Mouse (Mus musculus): ENCODE measurements around the gene Phc1.

Phc1 gene

GRCm38 (mm10) chr6:122339047-122339647 lies 1.2 kb downstream of the Phc1 start:
- peak; percentile 56 for DNase-seq (ENCODE audit: low spot score)

- DNase-seq (ENCODE audit: low spot score): no peak
These were observed 2.8 kb downstream of the Phc1 start for GRCm38 (mm10) chr6:122337546-122337945.

- DNase-seq (ENCODE audit: low spot score): no peak
These were observed 5.5 kb downstream of the Phc1 start for GRCm38 (mm10) chr6:122334786-122335340.

- no peak for DNase-seq (ENCODE audit: low spot score)
These were observed 7.2 kb downstream of the Phc1 start for GRCm38 (mm10) chr6:122333081-122333612.

- no peak for DNase-seq (ENCODE audit: low spot score)
These were observed 14.9 kb downstream of the Phc1 start for GRCm38 (mm10) chr6:122325361-122325975.

- no peak for DNase-seq (ENCODE audit: low spot score)
These were observed 21.6 kb downstream of the Phc1 start for GRCm38 (mm10) chr6:122318726-122319125.

- DNase-seq (ENCODE audit: low spot score): peak; percentile 24
These were observed 30.1 kb downstream of the Phc1 start for GRCm38 (mm10) chr6:122310187-122310820.

- no peak for DNase-seq (ENCODE audit: low spot score)
These were observed 30.9 kb downstream of the Phc1 start for GRCm38 (mm10) chr6:122309446-122309960.

- peak; percentile 99 for DNase-seq (ENCODE audit: low spot score)
These were observed 31.6 kb downstream of the Phc1 start, which contains the start of gene M6pr for GRCm38 (mm10) chr6:122308505-122309393. TSS of gene M6pr (plus strand) at chr6:122308720.

GRCm38 (mm10) chr6:122308136-122308504 lies 32.2 kb downstream of the Phc1 start:
- no peak for DNase-seq (ENCODE audit: low spot score)

- DNase-seq (ENCODE audit: low spot score): no peak
These were observed 33.7 kb downstream of the Phc1 start for GRCm38 (mm10) chr6:122306707-122307106.

- peak; percentile 17 for DNase-seq (ENCODE audit: low spot score)
These were observed 35.4 kb downstream of the Phc1 start for GRCm38 (mm10) chr6:122304790-122305555.

GRCm38 (mm10) chr6:122304355-122304754 lies 36.0 kb downstream of the Phc1 start:
- DNase-seq (ENCODE audit: low spot score): peak; percentile 69

GRCm38 (mm10) chr6:122303526-122303925 lies 36.8 kb downstream of the Phc1 start:
- no peak for DNase-seq (ENCODE audit: low spot score)

GRCm38 (mm10) chr6:122302661-122303060 lies 37.7 kb downstream of the Phc1 start:
- no peak for DNase-seq (ENCODE audit: low spot score)

GRCm38 (mm10) chr6:122302121-122302520 lies 38.2 kb downstream of the Phc1 start:
- no peak for DNase-seq (ENCODE audit: low spot score)

- no peak for DNase-seq (ENCODE audit: low spot score)
These were observed 40.7 kb downstream of the Phc1 start for GRCm38 (mm10) chr6:122299621-122300133.

- DNase-seq (ENCODE audit: low spot score): no peak
These were observed 42.1 kb downstream of the Phc1 start for GRCm38 (mm10) chr6:122298223-122298609.

GRCm38 (mm10) chr6:122297279-122298222 lies 42.8 kb downstream of the Phc1 start:
- no peak for DNase-seq (ENCODE audit: low spot score)

- no peak for DNase-seq (ENCODE audit: low spot score)
These were observed 43.5 kb downstream of the Phc1 start for GRCm38 (mm10) chr6:122296918-122297278.

Data from lung, postnatal 25 days (tissue).